Mouse (Mus musculus): ENCODE data around the gene Dot1l.
A peak's percentile ranks its signal among the peaks of the same experiment; 100 is the strongest.

DNA sequence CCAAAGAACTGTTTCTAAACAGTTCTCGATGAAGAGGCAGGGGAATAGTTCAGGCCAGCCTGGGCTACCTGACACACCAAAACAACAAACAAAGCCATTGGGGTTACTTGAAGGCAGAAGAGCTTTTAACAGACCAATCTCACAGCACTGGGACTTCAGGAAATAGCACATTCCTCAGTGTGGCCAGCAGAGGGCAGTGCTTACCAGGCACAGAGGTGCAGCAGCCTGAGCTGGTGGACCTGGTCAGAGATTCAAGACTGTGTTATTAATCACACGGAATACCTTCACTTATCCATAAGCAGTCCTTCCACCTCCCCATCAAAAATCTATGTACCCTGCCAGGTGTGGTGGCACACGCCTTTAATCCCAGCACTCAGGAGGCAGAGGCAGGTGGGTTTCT lies 7.6 kb upstream of the Dot1l start:
- TF ChIP-seq CTCF (IDR thresholded peaks at IDR 0.05; ENCODE audit: low read depth) (peak; percentile 99), EP300 (IDR thresholded peaks at IDR 0.05; ENCODE audit: low read depth) (no peak)

Measured in liver, postnatal 0 days (tissue).